Mouse (Mus musculus) MEL (cell line): ENCODE results near the gene Znfx1. TPM values are rescaled to one million over a fixed set of nuclear protein-coding genes. Genes with fewer than 3 reads are reported as not detected.

Experiments
- DNase-seq: peaks from one replicate; pipeline ENCODE4 v3.0.0; 2011; ENCODE audit warnings: low read depth, low spot score
- H3K27ac ChIP-seq: 2 replicates; pipeline ENCODE4 v1.5.1; 2012; ENCODE audit warnings: low read depth, mild to moderate bottlenecking, control low read depth, low read length, moderate library complexity; ENCODE audit not compliant: control insufficient read depth
- H3K27me3 ChIP-seq, 2 experiments: fragments of 150-350 bp in 1 of 2; sonication (generic) in 1 of 2; 2 replicates each; pipeline ENCODE4 v1.6.1; 2012; ENCODE audit warnings: low read length in 2 of 2, mild to moderate bottlenecking in 2 of 2, improper control_type of control experiment in 1 of 2, moderate library complexity in 1 of 2; ENCODE audit not compliant: insufficient read depth in 2 of 2, control insufficient read depth in 1 of 2
- H3K36me3 ChIP-seq, 2 experiments: 2 replicates each; pipeline ENCODE4 v1.6.1; 2012 to 2014; ENCODE audit warnings: low read length in 2 of 2, improper control_type of control experiment in 1 of 2, inconsistent platforms in 1 of 2, mild to moderate bottlenecking in 1 of 2; ENCODE audit not compliant: insufficient read depth in 2 of 2, control insufficient read depth in 1 of 2
- H3K4me1 ChIP-seq, 2 experiments: fragments of 150-350 bp in 1 of 2; sonication (generic) in 1 of 2; 2 replicates each; pipeline ENCODE4 v1.6.1; 2012; ENCODE audit warnings: low read length in 2 of 2, improper control_type of control experiment in 1 of 2, mild to moderate bottlenecking in 1 of 2; ENCODE audit not compliant: insufficient read depth in 2 of 2, control insufficient read depth in 1 of 2
- H3K4me3 ChIP-seq, 2 experiments: fragments of 150-350 bp in 1 of 2; sonication (generic) in 1 of 2; 2 replicates each; pipeline ENCODE4 v1.5.1; 2012; ENCODE audit warnings: low read depth in 2 of 2, low read length in 2 of 2, mild to moderate bottlenecking in 2 of 2, moderate library complexity in 2 of 2, control low read depth in 1 of 2, improper control_type of control experiment in 1 of 2; ENCODE audit not compliant: control insufficient read depth in 1 of 2, insufficient read depth in 1 of 2
- H3K79me2 ChIP-seq: 2 replicates; pipeline ENCODE4 v1.6.1; 2012; ENCODE audit warnings: mild to moderate bottlenecking, low read length, moderate library complexity; ENCODE audit not compliant: control insufficient read depth, poor library complexity, insufficient read depth
- H3K9ac ChIP-seq: 2 replicates; pipeline ENCODE4 v1.6.1; 2012; ENCODE audit warnings: low read depth, mild to moderate bottlenecking, control low read depth, low read length, moderate library complexity; ENCODE audit not compliant: control insufficient read depth, poor library complexity, severe bottlenecking
- H3K9me3 ChIP-seq: fragments of 150-350 bp; sonication (generic); replicated peaks from 2 replicates; pipeline ENCODE4 v1.6.1; 2012; ENCODE audit warnings: mild to moderate bottlenecking, low read length, improper control_type of control experiment, moderate library complexity; ENCODE audit not compliant: insufficient read depth
- BHLHE40 ChIP-seq: IDR thresholded peaks from 2 replicates; pipeline ENCODE4 v1.6.1; 2012; ENCODE audit warnings: low read depth, mild to moderate bottlenecking, inconsistent platforms, low read length, improper control_type of control experiment, borderline replicate concordance
- CHD1 ChIP-seq: IDR thresholded peaks from 2 replicates; pipeline ENCODE4 v1.6.1; 2012; ENCODE audit warnings: low read depth, mild to moderate bottlenecking, inconsistent platforms, low read length, improper control_type of control experiment
- CTCF ChIP-seq, 3 experiments: IDR thresholded peaks in 2 of 3; conservative IDR thresholded peaks in 1 of 3; 2 replicates each; pipeline ENCODE4 v1.5.1; 2011 to 2012; ENCODE audit warnings: low read length in 3 of 3, low read depth in 2 of 3, mild to moderate bottlenecking in 2 of 3, improper control_type of control experiment in 1 of 3, inconsistent platforms in 1 of 3, mixed read lengths in 1 of 3, moderate library complexity in 1 of 3; ENCODE audit not compliant: control insufficient read depth in 1 of 3, insufficient read depth in 1 of 3, poor library complexity in 1 of 3, severe bottlenecking in 1 of 3
- EP300 ChIP-seq, 2 experiments: IDR thresholded peaks; 2 replicates each; pipeline ENCODE4 v1.6.1; 2011; ENCODE audit warnings: improper control_type of control experiment in 2 of 2, low read length in 2 of 2, low read depth in 1 of 2, mild to moderate bottlenecking in 1 of 2
- ETS1 ChIP-seq: IDR thresholded peaks from 2 replicates; pipeline ENCODE4 v1.6.1; 2012; ENCODE audit warnings: low read depth, mild to moderate bottlenecking, inconsistent platforms, low read length, improper control_type of control experiment, moderate library complexity
- HCFC1 ChIP-seq: IDR thresholded peaks from 2 replicates; pipeline ENCODE4 v1.6.1; 2012; ENCODE audit warnings: low read depth, mild to moderate bottlenecking, inconsistent platforms, low read length, improper control_type of control experiment, moderate library complexity
- JUND ChIP-seq: IDR thresholded peaks from 2 replicates; pipeline ENCODE4 v1.6.1; 2011; ENCODE audit warnings: low read depth, mild to moderate bottlenecking, improper control_type of control experiment, low read length
- MAX ChIP-seq: IDR thresholded peaks from 2 replicates; pipeline ENCODE4 v1.6.1; 2011; ENCODE audit warnings: low read length, improper control_type of control experiment
- MXI1 ChIP-seq: IDR thresholded peaks from 2 replicates; pipeline ENCODE4 v1.6.1; 2011; ENCODE audit warnings: mild to moderate bottlenecking, low read depth, low read length, improper control_type of control experiment
- MYB ChIP-seq: IDR thresholded peaks from 2 replicates; pipeline ENCODE4 v1.6.1; 2011; ENCODE audit warnings: mild to moderate bottlenecking, low read depth, low read length, improper control_type of control experiment
- MYC ChIP-seq: IDR thresholded peaks from 2 replicates; pipeline ENCODE4 v1.6.1; 2011; ENCODE audit warnings: low read depth, mild to moderate bottlenecking, low read length, improper control_type of control experiment, moderate library complexity
- NRF1 ChIP-seq: IDR thresholded peaks from 2 replicates; pipeline ENCODE4 v1.6.1; 2014; ENCODE audit warnings: low read depth, mild to moderate bottlenecking, inconsistent platforms, low read length, improper control_type of control experiment, moderate library complexity; ENCODE audit not compliant: poor library complexity, insufficient read depth, severe bottlenecking
- RAD21 ChIP-seq: IDR thresholded peaks from 2 replicates; pipeline ENCODE4 v1.6.1; 2011; ENCODE audit warnings: mild to moderate bottlenecking, low read depth, low read length, improper control_type of control experiment
- RCOR1 ChIP-seq: IDR thresholded peaks from 2 replicates; pipeline ENCODE4 v1.6.1; 2012; ENCODE audit warnings: low read depth, mild to moderate bottlenecking, inconsistent platforms, low read length, improper control_type of control experiment
- SIN3A ChIP-seq: IDR thresholded peaks from 2 replicates; pipeline ENCODE4 v1.6.1; 2012; ENCODE audit warnings: low read length, improper control_type of control experiment, inconsistent platforms
- UBTF ChIP-seq: IDR thresholded peaks from 2 replicates; pipeline ENCODE4 v1.6.1; 2012; ENCODE audit warnings: low read depth, mild to moderate bottlenecking, inconsistent platforms, low read length, improper control_type of control experiment, moderate library complexity, borderline replicate concordance; ENCODE audit not compliant: insufficient read depth
- USF1 ChIP-seq: IDR thresholded peaks from 2 replicates; pipeline ENCODE4 v1.6.1; 2014; ENCODE audit warnings: low read depth, mild to moderate bottlenecking, inconsistent platforms, low read length, improper control_type of control experiment, moderate library complexity
- ZC3H11A ChIP-seq: IDR thresholded peaks from 2 replicates; pipeline ENCODE4 v1.6.1; 2012; ENCODE audit warnings: low read depth, mild to moderate bottlenecking, inconsistent platforms, low read length, improper control_type of control experiment
- ZMIZ1 ChIP-seq: IDR thresholded peaks from 2 replicates; pipeline ENCODE4 v1.6.1; 2012; ENCODE audit warnings: low read depth, mild to moderate bottlenecking, inconsistent platforms, low read length, improper control_type of control experiment, moderate library complexity
- polyA plus RNA-seq, 2 experiments: library from polyadenylated mRNA; stranded (reverse) in 1 of 2; unstranded in 1 of 2; fragments of >175 nt in 1 of 2; fragments of >200 nt in 1 of 2; gene quantifications; 2 replicates each; pipeline versions ENCODE4 v1.2.1 to v1.2.4; 2012; ENCODE audit warnings: low replicate concordance in 2 of 2, low read depth in 1 of 2; ENCODE audit not compliant: insufficient read length in 2 of 2, insufficient read depth in 1 of 2, missing spikeins in 1 of 2
- total RNA-seq: library from RNA; depleted of rRNA; stranded (reverse); fragments of 300-350 nt; gene quantifications from 2 replicates; pipeline ENCODE4 v1.2.3, GENCODE M21; 2012

Znfx1 gene
- total and polyA plus RNA-seq, 3 experiments = 15.6 to 17.1 TPM; not detected in 1

- TF ChIP-seq MYB (no peak), ETS1 (peak; percentile 40; the same call in 1 of the 2 replicates), JUND (no peak), CTCF (IDR thresholded peaks at IDR 0.05 in 2 of 3, conservative IDR thresholded peaks at IDR 0.05 in 1 of 3; ENCODE audit: control insufficient read depth in 1 of 3, insufficient read depth in 1 of 3, low read depth in 2 of 3, low read length in 3 of 3, poor library complexity in 1 of 3, severe bottlenecking in 1 of 3) (no peak), BHLHE40 (0 out of 2 replicates have a peak, but pooled peaks have one; percentile 40), USF1 (peak; percentile 89)
These were observed 39.1 kb upstream of the Znfx1 start (continued) for GRCm38 (mm10) chr2:167101743-167102441.

GRCm38 (mm10) chr2:167094688-167095087, 31.9 kb upstream of the Znfx1 start:
- H3K36me3 ChIP-seq = 0 out of 4 replicates have a peak, but pooled peaks cover 0 to 2% of the 10 kb centered on the region in 2 experiments
- H3K27ac ChIP-seq = no peak overlapping the region
- no peak overlapping the region for H3K4me3 ChIP-seq
- H3K27me3 ChIP-seq = no peaks in the 10 kb centered on the region
- H3K79me2 ChIP-seq = no peaks in the 10 kb centered on the region
- no peaks in the 10 kb centered on the region for H3K9me3 ChIP-seq
- no peak overlapping the region for H3K9ac ChIP-seq
- H3K4me1 ChIP-seq = peaks cover 0 to 5% of the 10 kb centered on the region in 2 experiments; a peak in 1 of 4 replicates
- no peak for DNase-seq
- TF ChIP-seq ZMIZ1 (no peak), RCOR1 (no peak), UBTF (no peak), ZC3H11A (no peak), CHD1 (no peak), NRF1 (no peak), MAX (no peak), MXI1 (no peak)

GRCm38 (mm10) chr2:167093171-167093900, 30.5 kb upstream of the Znfx1 start:
- Histone ChIP-seq H3K36me3 (0 out of 4 replicates have a peak, but pooled peaks cover 0 to 2% of the 10 kb centered on the region in 2 experiments), H3K27me3 (no peaks in the 10 kb centered on the region), H3K4me3 (no peak overlapping the region), H3K9me3 (no peaks in the 10 kb centered on the region), H3K27ac (no peak overlapping the region), H3K79me2 (no peaks in the 10 kb centered on the region), H3K9ac (no peak overlapping the region), H3K4me1 (peaks cover 0 to 5% of the 10 kb centered on the region in 2 experiments; a peak in 1 of 4 replicates)
- DNase-seq = peak; percentile 76
- TF ChIP-seq SIN3A = no peak
- no peak for TF ChIP-seq RAD21
- no peak for TF ChIP-seq UBTF
- 0 out of 2 replicates have a peak, but pooled peaks have one; percentile 47 for TF ChIP-seq MYC
- TF ChIP-seq HCFC1 = no peak
- 0 out of 2 replicates have a peak, but pooled peaks have one; percentile 25 for TF ChIP-seq MXI1
- peak; percentile 35 to 36; a peak in 2 of 4 replicates for TF ChIP-seq EP300 (IDR thresholded peaks at IDR 0.05; ENCODE audit: low read depth in 1 of 2, low read length in 2 of 2)
- 0 out of 2 replicates have a peak, but pooled peaks have one; percentile 12 for TF ChIP-seq ETS1
- peak; percentile 87; the same call in 1 of the 2 replicates for TF ChIP-seq JUND
- TF ChIP-seq RCOR1 = peak; percentile 36; the same call in 1 of the 2 replicates
